Mouse (Mus musculus) frontal cortex, postnatal 36 days (tissue): Measurements from ENCODE around the gene Drg1.
A peak's percentile ranks its signal among the peaks of the same experiment; 100 is the strongest.
"Not testable (repeated sequence)": the region's sequence is repeated elsewhere in the genome, so short reads cannot be mapped to it uniquely, and the experiment has no call there.

Experiments
- DNase-seq, 2 experiments: peaks; one replicate each; pipeline ENCODE4 v3.0.0; 2022; ENCODE audit warnings: low spot score in 2 of 2

The Drg1 gene

DNA sequence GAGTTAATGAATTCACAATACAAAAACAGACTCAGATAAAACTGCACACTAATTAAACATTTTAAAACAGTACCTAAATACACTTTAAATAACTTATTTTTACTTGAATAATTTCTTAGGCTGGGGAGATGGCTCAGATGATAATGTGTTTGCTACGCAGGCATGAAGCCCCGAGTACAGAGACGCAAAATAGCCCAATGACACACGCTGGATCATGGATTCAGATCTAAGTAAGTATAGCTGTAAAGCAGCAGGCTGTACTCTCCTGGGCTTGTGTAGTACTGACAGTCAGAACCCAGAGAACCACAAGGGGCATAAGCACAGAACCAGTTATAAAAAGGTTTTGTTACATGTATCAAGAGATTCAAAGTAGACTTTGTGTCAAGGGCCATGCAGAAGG is 99.1 kb downstream of the Drg1 start:
- not testable (repeated sequence) for DNase-seq

DNA sequence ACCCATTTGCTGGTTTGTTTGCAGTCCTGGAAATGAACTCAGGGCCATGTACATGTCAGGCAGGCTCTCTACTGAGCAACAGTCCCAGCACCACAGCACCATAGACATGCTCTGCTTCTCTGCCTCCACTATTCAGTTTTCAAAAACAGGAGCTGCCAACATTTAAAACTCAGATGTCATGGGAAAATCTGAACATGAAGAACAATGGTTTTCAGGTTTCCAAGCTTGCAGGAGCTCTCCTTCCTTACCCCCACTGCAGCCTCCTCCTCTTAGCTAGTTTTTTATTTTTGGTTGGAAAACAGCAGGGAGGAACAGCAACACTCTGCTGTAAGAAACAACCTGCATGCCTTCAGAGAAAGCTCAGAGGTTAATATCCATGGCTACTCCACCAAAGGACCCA is 99.9 kb downstream of the Drg1 start:
- DNase-seq = not testable (repeated sequence)

DNA sequence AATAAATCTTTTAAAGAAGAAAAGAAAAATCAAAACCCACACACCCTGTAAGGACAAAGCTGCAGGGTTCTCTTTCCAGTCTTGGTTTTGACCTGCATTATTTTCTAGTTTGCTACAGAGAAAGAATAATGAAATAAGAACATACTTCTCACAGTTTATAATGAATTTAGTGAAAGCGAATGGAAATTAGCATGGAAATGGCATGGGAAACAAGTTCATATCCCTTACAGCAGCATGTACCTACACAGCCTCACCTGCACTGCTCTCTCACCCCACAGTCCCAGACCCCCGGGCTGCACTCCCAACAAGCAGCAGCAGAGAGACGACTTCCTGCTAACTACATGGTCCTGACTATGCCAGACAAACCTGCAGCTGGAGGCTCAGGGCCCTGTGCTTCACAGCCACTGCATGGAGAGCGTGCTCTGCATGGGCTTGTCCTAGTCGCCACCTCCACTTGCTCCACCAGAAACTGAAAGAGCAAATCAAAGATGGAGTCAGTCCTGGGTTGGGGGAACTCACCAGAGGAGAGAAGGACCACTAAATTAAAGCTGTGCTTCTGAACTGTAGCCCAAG is 100.9 kb downstream of the Drg1 start:
- DNase-seq = not testable (repeated sequence)

DNA sequence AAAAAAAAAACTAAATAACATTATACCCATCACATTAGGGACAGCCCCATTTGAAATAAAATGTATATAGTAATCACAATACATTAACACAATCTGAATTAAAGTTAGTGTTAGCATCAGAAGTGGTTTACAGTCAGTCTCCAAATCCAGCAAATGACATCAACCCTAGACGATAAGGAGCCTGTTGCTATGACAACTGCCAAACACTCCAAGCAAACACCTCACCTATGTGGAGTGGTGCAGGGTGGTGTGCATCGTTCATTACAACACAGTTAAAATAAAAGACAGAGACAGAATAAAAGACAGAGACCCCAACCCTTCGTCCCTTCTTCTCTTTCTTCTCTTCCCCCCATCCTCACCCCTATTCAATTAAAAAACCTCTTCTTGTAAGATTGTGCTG is 102.6 kb downstream of the Drg1 start:
- DNase-seq = not testable (repeated sequence)

DNA sequence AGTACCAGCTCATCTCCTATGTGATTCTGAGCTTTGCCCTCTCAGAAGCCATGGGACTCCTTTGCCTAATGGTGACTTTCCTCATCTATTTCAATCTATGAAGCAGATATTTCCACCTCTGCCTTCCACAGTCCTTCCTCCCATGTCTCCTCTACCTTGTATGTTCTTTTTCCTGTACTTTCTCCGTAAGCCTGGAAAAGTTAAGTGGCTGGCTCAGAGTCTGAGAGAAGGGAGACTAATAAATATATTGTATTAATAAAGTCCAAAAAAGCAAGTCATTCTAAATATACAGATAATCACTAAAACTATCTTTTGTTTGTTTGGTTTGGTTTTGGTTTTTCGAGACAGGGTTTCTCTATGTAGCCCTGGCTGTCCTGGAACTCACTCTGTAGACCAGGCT is 103.1 kb downstream of the Drg1 start:
- not testable (repeated sequence) for DNase-seq

- DNase-seq = peak in 1 of 2 experiments; percentile 47
Observed at GRCm38 (mm10) chr11:3162236-3162897, 103.8 kb downstream of the Drg1 start.

- peak in 1 of 2 experiments; percentile 48 for DNase-seq
Observed at GRCm38 (mm10) chr11:3161370-3161769, 104.8 kb downstream of the Drg1 start.

DNA sequence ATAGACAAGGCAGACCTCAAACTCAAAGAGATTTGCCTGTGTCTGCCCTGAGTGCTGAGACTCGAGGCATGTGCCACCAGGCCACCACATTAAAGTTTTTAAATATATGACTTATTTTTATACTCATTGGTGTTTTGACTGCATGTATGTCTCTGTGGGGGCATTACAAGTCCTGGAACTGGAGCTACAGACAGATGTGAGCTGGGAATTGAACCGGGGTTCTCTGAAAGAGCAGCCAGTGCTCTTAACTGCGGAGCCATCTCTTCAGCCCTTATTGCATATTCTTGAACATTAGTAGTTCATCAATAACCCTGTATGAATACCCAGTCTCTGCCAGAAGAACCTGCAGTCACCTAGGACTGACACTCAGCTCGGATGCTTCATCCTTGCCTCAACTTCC is 107.4 kb downstream of the Drg1 start:
- DNase-seq = not testable (repeated sequence)

DNA sequence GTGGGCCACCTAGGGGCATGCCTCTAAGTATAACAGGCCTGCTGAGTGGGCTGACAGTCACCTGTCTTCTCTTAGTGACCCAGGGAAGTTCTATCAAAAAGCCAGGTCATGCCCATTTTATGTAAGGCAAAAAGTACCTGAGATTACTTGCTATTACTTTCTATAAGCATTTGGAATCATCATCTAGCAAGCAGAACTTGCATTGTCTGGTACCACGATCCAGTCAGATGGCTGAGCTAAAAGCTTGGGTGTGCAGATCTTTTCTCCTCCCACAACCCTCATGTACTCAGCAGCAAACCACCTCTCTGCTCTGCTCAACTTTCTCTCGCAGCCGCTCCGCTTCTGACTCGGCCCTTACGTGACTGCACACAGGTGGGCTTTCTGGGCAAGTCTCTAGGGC is 108.2 kb downstream of the Drg1 start:
- DNase-seq = not testable (repeated sequence)

GRCm38 (mm10) chr11:3156991-3157390 is 109.2 kb downstream of the Drg1 start:
- not testable (repeated sequence) for DNase-seq

DNA sequence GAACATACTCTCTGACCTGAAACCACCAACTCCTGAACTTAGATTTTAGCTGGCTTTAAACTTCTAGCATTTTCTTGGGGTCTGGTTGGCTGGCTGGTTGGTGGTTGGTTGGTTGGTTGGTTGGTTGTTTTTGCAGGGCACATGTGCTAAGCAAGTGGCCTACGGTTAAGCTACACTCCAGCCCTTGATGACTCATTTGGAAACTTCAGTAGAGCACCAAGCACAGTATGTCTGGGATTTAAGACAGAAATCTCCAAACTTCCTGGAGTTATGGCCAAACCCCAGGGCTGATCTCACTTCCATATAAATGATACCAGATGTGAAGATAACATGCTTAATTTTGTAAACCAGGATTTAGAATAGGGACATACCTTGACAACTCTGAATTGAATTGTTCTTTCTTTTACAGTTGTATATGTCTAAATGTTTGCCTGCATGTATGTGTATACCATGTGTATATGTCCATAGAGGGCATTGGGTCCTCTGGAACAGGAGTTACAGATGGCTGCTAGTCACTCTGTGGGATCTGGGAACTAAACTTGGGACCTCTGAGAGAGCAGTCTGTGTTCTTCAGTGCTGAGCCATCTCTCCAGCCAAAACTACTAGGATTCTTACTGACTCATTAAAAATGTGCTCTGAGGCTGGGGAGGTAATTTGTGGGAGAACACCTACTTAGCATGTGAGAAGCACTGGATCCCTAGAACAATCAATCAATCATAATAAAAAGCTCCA is 112.4 kb downstream of the Drg1 start:
- peak in 1 of 2 experiments; percentile 58 for DNase-seq

GRCm38 (mm10) chr11:3151358-3151757 is 114.9 kb downstream of the Drg1 start:
- DNase-seq = not testable (repeated sequence)

DNA sequence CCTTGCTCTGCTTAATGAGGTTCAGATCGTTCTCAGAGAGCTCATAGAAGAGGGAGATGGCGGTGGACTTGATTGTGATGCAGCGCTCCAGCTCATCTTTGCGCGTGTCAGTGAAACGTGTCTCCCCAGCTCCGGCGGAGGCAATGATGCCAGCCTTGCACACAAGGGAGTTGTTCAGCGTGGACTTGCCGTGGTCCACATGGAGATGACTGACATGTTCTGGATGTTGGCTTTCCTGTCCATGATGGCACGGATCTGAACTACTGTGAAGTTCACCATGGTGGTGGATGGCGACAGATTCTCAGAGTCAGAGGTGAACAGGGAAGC is 115.6 kb downstream of the Drg1 start:
- not testable (repeated sequence) for DNase-seq

DNA sequence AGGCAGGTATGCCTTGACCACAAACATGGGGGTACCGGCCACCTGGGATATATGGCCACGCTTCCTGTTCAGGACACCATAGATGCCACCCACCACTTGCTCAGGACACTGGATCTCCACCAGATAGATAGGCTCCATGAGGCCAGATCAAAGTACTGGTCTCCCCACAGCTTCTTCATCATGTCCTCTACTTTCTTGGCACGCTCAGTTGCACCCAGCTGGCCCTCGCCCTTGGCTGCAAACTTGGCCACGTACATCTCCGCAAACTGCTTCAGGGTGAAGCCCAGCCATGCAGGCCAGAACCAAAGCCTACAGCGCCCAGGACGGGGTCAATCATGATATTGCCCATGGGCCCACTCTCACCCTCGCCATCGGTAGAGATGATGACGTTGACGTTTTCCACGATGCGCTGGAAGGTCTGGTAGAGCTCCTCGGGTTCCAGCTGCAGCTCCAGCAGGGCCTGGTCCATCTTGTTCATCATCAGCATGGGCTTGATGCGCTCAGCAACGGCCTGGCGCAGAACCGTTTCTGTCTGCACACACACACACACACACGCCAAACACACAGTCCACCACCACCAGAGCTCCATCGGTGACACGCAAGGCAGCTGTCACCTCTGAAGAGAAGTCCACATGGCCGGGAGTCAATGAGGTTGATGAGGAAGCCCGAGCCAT is 116.1 kb downstream of the Drg1 start:
- not testable (repeated sequence) for DNase-seq

- not testable (repeated sequence) for DNase-seq
Observed at GRCm38 (mm10) chr11:3149471-3149870, 116.7 kb downstream of the Drg1 start.

- DNase-seq = not testable (repeated sequence)
Observed at GRCm38 (mm10) chr11:3146806-3147205, 119.4 kb downstream of the Drg1 start.

- DNase-seq = not testable (repeated sequence)
Observed at GRCm38 (mm10) chr11:3145359-3146165, 120.7 kb downstream of the Drg1 start.

- DNase-seq = not testable (repeated sequence)
Observed at GRCm38 (mm10) chr11:3143984-3144383, 122.2 kb downstream of the Drg1 start.

DNA sequence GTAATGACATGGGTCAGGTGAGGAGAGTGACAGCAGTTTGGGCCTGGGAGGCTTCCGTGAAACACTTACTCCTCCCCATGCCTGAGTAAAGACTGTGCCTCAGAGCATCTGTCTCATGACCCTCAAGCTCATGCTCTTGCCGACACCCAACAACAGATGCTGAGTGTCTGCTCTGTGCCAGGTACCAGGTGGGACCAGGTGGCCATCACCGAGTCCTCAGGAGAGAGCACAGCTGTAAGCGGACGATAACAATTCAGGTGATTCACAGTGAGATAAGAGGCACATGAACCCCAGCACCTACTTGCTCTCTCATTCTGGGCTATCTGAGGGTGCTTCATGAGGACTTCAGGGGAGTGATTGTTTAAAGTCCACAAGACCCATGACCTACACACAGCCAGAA is 123.8 kb downstream of the Drg1 start:
- DNase-seq = peak; percentile 76

DNA sequence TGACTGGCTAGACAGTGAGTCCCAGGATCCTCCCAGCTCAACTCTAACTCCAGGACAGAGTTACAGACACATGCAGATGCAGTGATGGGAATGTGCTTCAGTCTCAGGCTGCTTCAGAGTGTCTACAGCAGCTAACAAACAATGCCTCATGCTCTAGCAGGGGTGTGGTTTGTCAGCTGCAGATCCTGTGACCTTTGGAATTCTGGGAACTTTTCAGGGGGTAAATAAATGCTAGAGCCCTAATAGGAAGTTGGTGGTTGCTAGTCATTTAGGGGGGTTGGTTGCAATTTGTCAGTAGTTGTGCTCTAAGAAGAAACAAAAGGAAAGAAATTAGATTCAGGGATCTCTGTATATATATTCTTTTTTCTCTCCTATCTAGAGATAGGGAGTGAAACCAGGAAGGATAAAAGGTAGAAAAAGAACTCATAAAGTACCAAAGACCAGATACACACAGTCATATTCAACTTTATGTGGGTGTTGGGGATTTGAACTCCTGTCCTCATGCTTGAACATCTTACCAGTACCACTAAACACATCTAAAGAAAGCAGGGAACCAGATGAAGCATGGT is 125.2 kb downstream of the Drg1 start:
- DNase-seq = not testable (repeated sequence)

DNA sequence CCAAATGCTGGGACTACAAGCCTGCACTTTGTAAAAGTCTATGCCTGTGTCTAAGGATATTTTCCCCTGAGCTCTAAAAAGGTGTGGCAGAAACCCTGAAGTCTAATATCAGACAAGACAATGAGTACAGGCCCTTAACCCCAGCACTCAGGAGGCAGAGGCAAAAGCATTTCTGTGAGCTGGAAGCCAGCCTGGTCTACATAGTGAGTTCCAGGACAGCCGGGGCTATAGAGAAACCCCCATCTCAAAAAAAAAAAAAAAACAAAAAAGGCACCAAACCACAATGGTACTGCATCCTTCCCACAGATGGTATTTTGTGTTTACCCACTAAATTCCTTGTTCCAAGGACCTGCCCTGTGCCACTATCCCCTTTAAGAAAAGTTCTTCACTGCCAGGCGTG is 127.9 kb downstream of the Drg1 start:
- DNase-seq = not testable (repeated sequence)
